Mouse (Mus musculus): ENCODE data around the gene Med8. TPM values are rescaled to one million over a fixed set of nuclear protein-coding genes. Genes with fewer than 3 reads are reported as not detected.
A peak's percentile ranks its signal among the peaks of the same experiment; 100 is the strongest.

Gene Med8
- polyA plus RNA-seq, 1 experiment from 2014 or later = 95.1 TPM

GRCm38 (mm10) chr4:118368616-118369015, 40.5 kb upstream of the Med8 start:
- ATAC-seq (replicated peaks; ENCODE audit: insufficient number of reproducible peaks, low FRiP score, low TSS enrichment) = no peak
- Histone ChIP-seq H3K27me3 (ENCODE audit: control insufficient read depth, insufficient read depth, low read length) (no peaks in the 10 kb centered on the region), H3K36me3 (ENCODE audit: control insufficient read depth, insufficient read depth, low read length) (peaks cover 31% of the 10 kb centered on the region), H3K4me3 (ENCODE audit: low read depth, low read length) (no peak overlapping the region), H3K27ac (ENCODE audit: low read depth, low read length) (no peak overlapping the region), H3K4me2 (no peak overlapping the region), H3K9me3 (replicated peaks; ENCODE audit: control insufficient read depth, low read length) (no peaks in the 10 kb centered on the region), H3K9ac (ENCODE audit: low read depth, low read length) (no peak overlapping the region), H3K4me1 (ENCODE audit: control insufficient read depth, insufficient read depth, low read length) (no peaks in the 10 kb centered on the region)
- WGBS (ENCODE audit: insufficient replicate concordance) = 79% methylated on average over 3 of the region's 3 CpGs

GRCm38 (mm10) chr4:118371822-118372221, 37.3 kb upstream of the Med8 start:
- Histone ChIP-seq H3K4me1 (ENCODE audit: control insufficient read depth, insufficient read depth, low read length) (no peaks in the 10 kb centered on the region), H3K36me3 (ENCODE audit: control insufficient read depth, insufficient read depth, low read length) (peaks cover 39% of the 10 kb centered on the region), H3K9ac (ENCODE audit: low read depth, low read length) (no peak overlapping the region), H3K27me3 (ENCODE audit: control insufficient read depth, insufficient read depth, low read length) (no peaks in the 10 kb centered on the region), H3K4me3 (ENCODE audit: low read depth, low read length) (no peak overlapping the region), H3K27ac (ENCODE audit: low read depth, low read length) (no peak overlapping the region), H3K4me2 (no peak overlapping the region), H3K9me3 (replicated peaks; ENCODE audit: control insufficient read depth, low read length) (no peaks in the 10 kb centered on the region)
- no peak for ATAC-seq (replicated peaks; ENCODE audit: insufficient number of reproducible peaks, low FRiP score, low TSS enrichment)
- 89% methylated on average over 13 of the region's 13 CpGs for WGBS (ENCODE audit: insufficient replicate concordance)

- no peak for ATAC-seq (replicated peaks; ENCODE audit: insufficient number of reproducible peaks, low FRiP score, low TSS enrichment)
- Histone ChIP-seq H3K36me3 (ENCODE audit: control insufficient read depth, insufficient read depth, low read length) (peaks cover 58% of the 10 kb centered on the region), H3K4me1 (ENCODE audit: control insufficient read depth, insufficient read depth, low read length) (no peaks in the 10 kb centered on the region), H3K4me2 (no peak overlapping the region), H3K9me3 (replicated peaks; ENCODE audit: control insufficient read depth, low read length) (no peaks in the 10 kb centered on the region), H3K4me3 (ENCODE audit: low read depth, low read length) (no peak overlapping the region), H3K27me3 (ENCODE audit: control insufficient read depth, insufficient read depth, low read length) (no peaks in the 10 kb centered on the region), H3K9ac (ENCODE audit: low read depth, low read length) (no peak overlapping the region), H3K27ac (ENCODE audit: low read depth, low read length) (no peak overlapping the region)
- 92% methylated on average over 6 of the region's 6 CpGs for WGBS (ENCODE audit: insufficient replicate concordance)
Measured at GRCm38 (mm10) chr4:118375999-118376398, 33.1 kb upstream of the Med8 start.

- Histone ChIP-seq H3K4me2 (no peak overlapping the region), H3K9ac (ENCODE audit: low read depth, low read length) (no peak overlapping the region), H3K4me1 (ENCODE audit: control insufficient read depth, insufficient read depth, low read length) (no peaks in the 10 kb centered on the region), H3K4me3 (ENCODE audit: low read depth, low read length) (no peak overlapping the region), H3K27me3 (ENCODE audit: control insufficient read depth, insufficient read depth, low read length) (no peaks in the 10 kb centered on the region), H3K36me3 (ENCODE audit: control insufficient read depth, insufficient read depth, low read length) (peaks cover 54% of the 10 kb centered on the region), H3K27ac (ENCODE audit: low read depth, low read length) (no peak overlapping the region), H3K9me3 (replicated peaks; ENCODE audit: control insufficient read depth, low read length) (no peaks in the 10 kb centered on the region)
- 90% methylated on average over 7 of the region's 7 CpGs for WGBS (ENCODE audit: insufficient replicate concordance)
- ATAC-seq (replicated peaks; ENCODE audit: insufficient number of reproducible peaks, low FRiP score, low TSS enrichment) = no peak
Measured at GRCm38 (mm10) chr4:118383271-118383670, 25.9 kb upstream of the Med8 start.

GRCm38 (mm10) chr4:118387316-118387715, 21.8 kb upstream of the Med8 start:
- Histone ChIP-seq H3K4me3 (ENCODE audit: low read depth, low read length) (no peak overlapping the region), H3K36me3 (ENCODE audit: control insufficient read depth, insufficient read depth, low read length) (peaks cover 68% of the 10 kb centered on the region), H3K9ac (ENCODE audit: low read depth, low read length) (no peak overlapping the region), H3K9me3 (replicated peaks; ENCODE audit: control insufficient read depth, low read length) (no peaks in the 10 kb centered on the region), H3K4me2 (no peak overlapping the region), H3K4me1 (ENCODE audit: control insufficient read depth, insufficient read depth, low read length) (no peaks in the 10 kb centered on the region), H3K27me3 (ENCODE audit: control insufficient read depth, insufficient read depth, low read length) (no peaks in the 10 kb centered on the region), H3K27ac (ENCODE audit: low read depth, low read length) (no peak overlapping the region)
- 92% methylated on average over 8 of the region's 8 CpGs for WGBS (ENCODE audit: insufficient replicate concordance)
- no peak for ATAC-seq (replicated peaks; ENCODE audit: insufficient number of reproducible peaks, low FRiP score, low TSS enrichment)

GRCm38 (mm10) chr4:118390146-118390545, 19.0 kb upstream of the Med8 start:
- WGBS (ENCODE audit: insufficient replicate concordance) = 88% methylated on average over 11 of the region's 11 CpGs
- H3K9ac ChIP-seq (ENCODE audit: low read depth, low read length) = no peak overlapping the region
- ATAC-seq (replicated peaks; ENCODE audit: insufficient number of reproducible peaks, low FRiP score, low TSS enrichment) = no peak
- no peak overlapping the region for H3K4me3 ChIP-seq (ENCODE audit: low read depth, low read length)
- H3K4me1 ChIP-seq (ENCODE audit: control insufficient read depth, insufficient read depth, low read length) = peaks cover 13% of the 10 kb centered on the region
- no peaks in the 10 kb centered on the region for H3K9me3 ChIP-seq (replicated peaks; ENCODE audit: control insufficient read depth, low read length)
- H3K27me3 ChIP-seq (ENCODE audit: control insufficient read depth, insufficient read depth, low read length) = no peaks in the 10 kb centered on the region
- no peak overlapping the region for H3K27ac ChIP-seq (ENCODE audit: low read depth, low read length)
- H3K36me3 ChIP-seq (ENCODE audit: control insufficient read depth, insufficient read depth, low read length) = peaks cover 61% of the 10 kb centered on the region
- no peak overlapping the region for H3K4me2 ChIP-seq

- Histone ChIP-seq H3K27ac (ENCODE audit: low read depth, low read length) (peak overlapping the region; percentile 66), H3K4me1 (ENCODE audit: control insufficient read depth, insufficient read depth, low read length) (peaks cover 17% of the 10 kb centered on the region), H3K9me3 (replicated peaks; ENCODE audit: control insufficient read depth, low read length) (no peaks in the 10 kb centered on the region), H3K4me3 (ENCODE audit: low read depth, low read length) (no peak overlapping the region), H3K27me3 (ENCODE audit: control insufficient read depth, insufficient read depth, low read length) (no peaks in the 10 kb centered on the region), H3K9ac (ENCODE audit: low read depth, low read length) (0 out of 2 replicates have a peak overlapping the region, but pooled peaks have one; percentile 16), H3K36me3 (ENCODE audit: control insufficient read depth, insufficient read depth, low read length) (peaks cover 37% of the 10 kb centered on the region), H3K4me2 (no peak overlapping the region)
- ATAC-seq (replicated peaks; ENCODE audit: insufficient number of reproducible peaks, low FRiP score, low TSS enrichment) = no peak
- WGBS (ENCODE audit: insufficient replicate concordance) = 50% methylated on average over 6 of the region's 6 CpGs
Measured at GRCm38 (mm10) chr4:118394505-118394904, 14.6 kb upstream of the Med8 start.

GRCm38 (mm10) chr4:118395289-118395688, 13.8 kb upstream of the Med8 start:
- Histone ChIP-seq H3K4me1 (ENCODE audit: control insufficient read depth, insufficient read depth, low read length) (peaks cover 17% of the 10 kb centered on the region), H3K4me2 (no peak overlapping the region), H3K9ac (ENCODE audit: low read depth, low read length) (no peak overlapping the region), H3K4me3 (ENCODE audit: low read depth, low read length) (no peak overlapping the region), H3K27ac (ENCODE audit: low read depth, low read length) (peak overlapping the region; percentile 66), H3K36me3 (ENCODE audit: control insufficient read depth, insufficient read depth, low read length) (peaks cover 29% of the 10 kb centered on the region), H3K27me3 (ENCODE audit: control insufficient read depth, insufficient read depth, low read length) (no peaks in the 10 kb centered on the region), H3K9me3 (replicated peaks; ENCODE audit: control insufficient read depth, low read length) (no peaks in the 10 kb centered on the region)
- no peak for ATAC-seq (replicated peaks; ENCODE audit: insufficient number of reproducible peaks, low FRiP score, low TSS enrichment)
- WGBS (ENCODE audit: insufficient replicate concordance) = 66% methylated on average over 4 of the region's 4 CpGs

- Histone ChIP-seq H3K27me3 (ENCODE audit: control insufficient read depth, insufficient read depth, low read length) (no peaks in the 10 kb centered on the region), H3K4me2 (no peak overlapping the region), H3K27ac (ENCODE audit: low read depth, low read length) (no peak overlapping the region), H3K9ac (ENCODE audit: low read depth, low read length) (no peak overlapping the region), H3K36me3 (ENCODE audit: control insufficient read depth, insufficient read depth, low read length) (peaks cover 27% of the 10 kb centered on the region), H3K4me3 (ENCODE audit: low read depth, low read length) (no peak overlapping the region), H3K9me3 (replicated peaks; ENCODE audit: control insufficient read depth, low read length) (no peaks in the 10 kb centered on the region), H3K4me1 (ENCODE audit: control insufficient read depth, insufficient read depth, low read length) (peaks cover 17% of the 10 kb centered on the region)
- WGBS (ENCODE audit: insufficient replicate concordance) = 67% methylated on average over 3 of the region's 3 CpGs
- no peak for ATAC-seq (replicated peaks; ENCODE audit: insufficient number of reproducible peaks, low FRiP score, low TSS enrichment)
Measured at GRCm38 (mm10) chr4:118396433-118396832, 12.7 kb upstream of the Med8 start.

All from heart, embryonic 11.5 days (tissue).